Mouse (Mus musculus): ENCODE measurements around the gene Smad1.
A peak's percentile ranks its signal among the peaks of the same experiment; 100 is the strongest.

Smad1 gene

GRCm38 (mm10) chr8:79384276-79385271 is 14.7 kb downstream of the Smad1 start:
- no peak for DNase-seq (ENCODE audit: low spot score in 2 of 2)

GRCm38 (mm10) chr8:79382857-79383262 is 16.5 kb downstream of the Smad1 start:
- DNase-seq (ENCODE audit: low spot score in 2 of 2): no peak

GRCm38 (mm10) chr8:79381771-79382170 is 17.5 kb downstream of the Smad1 start:
- no peak for DNase-seq (ENCODE audit: low spot score in 2 of 2)

- no peak for DNase-seq (ENCODE audit: low spot score in 2 of 2)
These were observed 18.9 kb downstream of the Smad1 start for GRCm38 (mm10) chr8:79380386-79380785.

GRCm38 (mm10) chr8:79379971-79380370 is 19.3 kb downstream of the Smad1 start:
- no peak for DNase-seq (ENCODE audit: low spot score in 2 of 2)

DNA sequence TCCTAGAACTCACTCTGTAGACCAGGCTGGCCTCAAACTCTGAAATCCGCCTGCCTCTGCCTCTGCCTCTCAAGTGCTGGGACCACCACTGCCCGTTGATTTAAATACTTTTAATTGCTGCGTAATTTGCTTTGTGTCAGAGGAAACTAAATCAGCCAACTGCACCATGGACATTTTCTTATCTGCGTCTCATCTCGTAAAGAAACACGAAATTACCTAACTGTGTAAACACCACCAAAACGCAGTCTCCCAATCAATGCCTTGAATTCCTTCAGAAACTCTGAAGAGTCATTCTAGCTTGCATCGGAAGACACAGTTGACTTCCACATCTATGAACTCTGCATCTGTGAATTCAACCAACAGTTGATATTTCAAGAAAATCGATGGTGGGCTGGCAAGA is 22.7 kb downstream of the Smad1 start:
- no peak for DNase-seq (ENCODE audit: low spot score in 2 of 2)

DNA sequence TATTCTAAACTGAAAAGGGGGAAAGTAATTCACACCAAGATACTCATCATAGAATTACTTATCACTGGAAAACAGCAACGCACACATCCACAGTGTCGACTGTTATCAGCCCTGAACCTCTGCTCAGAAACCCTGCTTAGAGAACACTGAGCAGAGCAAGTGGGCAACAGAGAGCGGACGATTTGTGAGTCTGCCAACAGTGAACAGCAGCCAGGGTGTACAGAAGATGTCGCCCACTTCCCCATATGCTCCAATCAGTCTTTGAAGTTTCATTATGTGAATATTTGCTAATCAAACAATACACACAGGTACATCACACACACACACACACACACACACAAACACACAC is 23.6 kb downstream of the Smad1 start:
- peak; percentile 56 to 68 for DNase-seq (ENCODE audit: low spot score in 2 of 2)

DNA sequence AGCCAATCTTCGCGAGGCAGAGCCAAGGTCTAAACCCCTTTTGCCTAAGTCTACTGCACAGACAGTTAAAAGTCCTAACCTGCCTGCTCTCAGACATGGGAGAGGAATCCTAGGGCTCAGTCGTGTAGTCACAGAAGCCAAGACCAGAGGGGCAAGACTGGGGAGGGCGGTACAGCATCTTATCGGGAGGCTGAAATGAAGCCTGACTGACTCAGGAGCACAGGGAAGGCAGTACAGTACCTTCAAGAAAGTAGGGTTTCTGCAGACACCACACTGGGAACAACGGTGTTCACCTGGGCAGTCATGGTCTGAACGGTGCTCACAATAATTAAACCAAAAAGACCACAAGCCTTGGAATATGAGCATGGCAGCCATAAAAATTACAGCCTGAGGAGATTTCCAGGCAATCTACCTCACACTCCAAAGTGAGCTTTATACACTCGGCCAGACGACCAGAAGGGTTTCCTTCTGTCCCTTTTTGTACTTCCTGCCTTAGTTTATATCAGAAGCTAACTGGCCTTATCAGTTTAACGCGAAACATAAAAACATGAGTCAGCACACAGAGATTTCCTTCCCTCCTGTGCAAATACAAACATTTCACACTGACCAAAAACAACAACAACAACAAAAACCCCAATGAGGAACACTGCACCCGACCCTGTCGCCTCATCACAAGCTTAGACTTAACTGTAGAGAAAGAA is 24.1 kb downstream of the Smad1 start:
- no peak for DNase-seq (ENCODE audit: low spot score in 2 of 2)

GRCm38 (mm10) chr8:79374410-79374809 is 24.9 kb downstream of the Smad1 start:
- DNase-seq (ENCODE audit: low spot score in 2 of 2): no peak

- no peak for DNase-seq (ENCODE audit: low spot score in 2 of 2)
These were observed 25.8 kb downstream of the Smad1 start for GRCm38 (mm10) chr8:79373563-79373962.

GRCm38 (mm10) chr8:79372960-79373359 is 26.4 kb downstream of the Smad1 start:
- no peak for DNase-seq (ENCODE audit: low spot score in 2 of 2)

GRCm38 (mm10) chr8:79372521-79372920 is 26.8 kb downstream of the Smad1 start:
- no peak for DNase-seq (ENCODE audit: low spot score in 2 of 2)

DNA sequence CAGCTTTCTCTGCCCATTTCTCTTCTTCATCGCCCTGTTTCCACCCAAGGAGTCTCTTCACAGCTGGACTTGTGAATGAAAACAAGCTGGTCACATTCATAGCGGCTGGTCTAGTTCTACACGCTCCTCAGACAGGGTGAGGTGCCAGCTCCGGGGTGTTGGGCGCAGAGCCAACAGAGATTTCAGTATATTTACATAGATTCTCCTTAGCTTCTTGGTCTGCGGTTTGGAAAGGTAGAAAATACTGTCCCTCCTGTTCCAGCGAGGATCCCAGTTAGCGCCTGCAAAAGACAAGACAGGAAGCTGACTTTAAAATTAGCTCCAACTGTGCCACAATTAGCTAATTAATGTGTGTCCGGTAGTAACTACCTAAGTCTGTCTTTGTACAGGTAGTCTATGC is 27.2 kb downstream of the Smad1 start:
- no peak for DNase-seq (ENCODE audit: low spot score in 2 of 2)

DNA sequence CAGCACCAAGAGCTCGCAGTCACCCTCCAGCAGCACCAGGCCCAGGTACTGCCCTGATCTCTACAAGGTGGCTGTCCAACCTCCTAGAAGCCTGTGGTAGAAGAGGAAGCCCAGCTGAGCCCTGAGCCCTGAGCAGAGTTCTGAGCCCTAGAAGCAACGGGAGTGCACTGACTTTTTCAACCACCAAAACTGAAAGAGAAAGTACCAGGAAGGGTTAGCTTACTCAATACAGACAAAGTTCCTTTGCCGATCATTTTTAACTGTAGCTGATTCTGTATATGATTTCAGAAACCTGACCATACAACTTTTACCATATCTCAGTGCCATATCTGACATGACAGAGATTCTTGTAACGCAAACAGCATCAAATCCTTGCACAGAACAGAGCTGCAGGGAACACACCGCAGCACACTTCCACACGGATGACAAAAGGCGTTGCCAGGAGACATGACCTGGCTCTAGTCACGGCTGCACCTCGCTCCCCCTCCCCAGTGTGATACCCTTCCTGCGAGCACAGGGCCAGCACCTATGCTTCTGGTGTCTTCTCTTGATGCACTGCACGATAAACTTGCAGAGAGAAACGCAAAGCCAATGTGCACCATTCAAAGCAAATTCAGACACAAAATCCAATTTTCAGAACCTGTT is 28.6 kb downstream of the Smad1 start:
- DNase-seq (ENCODE audit: low spot score in 2 of 2): no peak

GRCm38 (mm10) chr8:79369163-79369562 is 30.2 kb downstream of the Smad1 start:
- no peak for DNase-seq (ENCODE audit: low spot score in 2 of 2)

- DNase-seq (ENCODE audit: low spot score in 2 of 2): no peak
These were observed 31.4 kb downstream of the Smad1 start for GRCm38 (mm10) chr8:79367959-79368358.

- DNase-seq (ENCODE audit: low spot score in 2 of 2): no peak
These were observed 32.0 kb downstream of the Smad1 start for GRCm38 (mm10) chr8:79367350-79367749.

- no peak for DNase-seq (ENCODE audit: low spot score in 2 of 2)
These were observed 33.1 kb downstream of the Smad1 start for GRCm38 (mm10) chr8:79366227-79366626.

DNA sequence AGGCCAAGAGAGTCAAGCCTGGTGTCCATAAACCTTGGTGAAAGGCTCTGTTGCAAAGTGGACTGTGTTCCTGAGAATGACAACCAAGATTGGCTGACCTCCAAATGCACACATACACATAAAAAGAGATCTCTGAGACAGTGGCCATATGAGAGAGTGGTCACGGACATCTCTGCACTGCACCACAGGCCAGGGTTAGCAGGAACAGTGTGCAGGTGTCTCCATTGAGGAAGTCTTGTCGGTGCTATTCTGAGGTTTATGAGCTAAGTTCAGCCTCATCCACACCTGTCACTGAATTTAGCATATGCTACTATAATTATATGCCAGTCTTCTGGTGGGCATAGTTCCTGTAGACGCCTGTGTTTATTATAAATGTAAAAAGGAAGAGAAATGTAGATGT is 33.6 kb downstream of the Smad1 start:
- no peak for DNase-seq (ENCODE audit: low spot score in 2 of 2)

GRCm38 (mm10) chr8:79364806-79365205 is 34.5 kb downstream of the Smad1 start:
- DNase-seq (ENCODE audit: low spot score in 2 of 2): no peak

DNA sequence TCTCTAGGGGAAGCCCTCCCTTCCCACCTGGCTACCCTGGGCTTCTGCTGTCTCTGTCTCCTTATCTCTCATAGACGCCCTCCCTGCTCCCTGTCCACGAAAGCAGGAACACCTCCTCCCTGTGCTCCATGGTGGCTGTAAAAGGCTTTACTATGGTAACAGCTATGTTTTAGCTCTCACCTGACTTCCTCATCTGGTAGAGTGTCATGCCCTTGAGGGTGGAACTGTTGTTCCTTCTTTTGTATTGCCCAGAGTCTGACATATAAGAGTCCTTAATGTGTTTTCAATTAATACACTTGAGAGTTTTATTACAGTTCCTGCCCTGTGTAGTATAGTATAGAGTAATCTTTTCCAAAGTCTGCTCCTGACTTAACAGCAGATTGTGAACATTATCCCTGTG is 36.9 kb downstream of the Smad1 start:
- DNase-seq (ENCODE audit: low spot score in 2 of 2): no peak

GRCm38 (mm10) chr8:79360774-79361527 is 38.4 kb downstream of the Smad1 start:
- DNase-seq (ENCODE audit: low spot score in 2 of 2): no peak

Measured in right cerebral cortex, postnatal 10 days (tissue).